Mouse (Mus musculus): ENCODE results near the gene Cspg5.

DNA sequence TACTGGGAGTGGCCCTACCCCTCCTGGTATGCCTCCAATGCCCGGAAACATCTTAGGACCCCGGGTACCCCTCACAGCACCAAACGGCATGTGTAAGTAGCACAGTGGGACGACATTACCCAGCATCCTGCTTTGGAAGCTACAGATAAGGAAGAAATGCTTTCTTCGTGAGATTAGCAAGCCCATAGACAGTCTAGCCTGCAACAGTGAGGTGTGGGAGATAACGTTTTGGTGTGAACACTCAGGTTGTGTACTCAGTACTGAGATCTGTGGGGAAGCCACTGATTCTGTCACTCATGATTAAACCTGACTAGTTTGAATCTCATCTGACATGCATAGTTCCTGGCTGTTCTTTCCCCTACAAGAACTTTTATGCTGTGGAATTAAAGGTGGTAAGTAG, 8.6 kb upstream of the Cspg5 start:
- no peak for TF ChIP-seq CTCF (IDR thresholded peaks at IDR 0.05)
- TF ChIP-seq EP300 (IDR thresholded peaks at IDR 0.05): no peak
